Mouse (Mus musculus) heart, postnatal 0 days (tissue): ENCODE results near the gene N4bp2l1. TPM values are rescaled to one million over a fixed set of nuclear protein-coding genes. Genes with fewer than 3 reads are reported as not detected.

Experiments
- ATAC-seq: fragments of 200-750 bp; cut with Nextera tagmentation; 2 replicates; pipeline ENCODE4 v1.8.0; 2017; ENCODE audit warnings: low read depth, moderate number of reproducible peaks, moderate library complexity; ENCODE audit not compliant: insufficient read depth
- DNase-seq: peaks from one replicate; pipeline ENCODE4 v3.0.0-alpha.2; 2016; ENCODE audit warnings: low spot score
- H3K27ac ChIP-seq: fragments of 300-500 bp; sonication (generic); 2 replicates; pipeline ENCODE4 v1.5.1; 2014; ENCODE audit warnings: low read depth, mild to moderate bottlenecking
- H3K27me3 ChIP-seq: fragments of 300-500 bp; sonication (generic); 2 replicates; pipeline ENCODE4 v1.6.1; 2014; ENCODE audit warnings: low read length, mixed read lengths; ENCODE audit not compliant: control insufficient read depth, insufficient read depth
- H3K36me3 ChIP-seq: fragments of 300-500 bp; sonication (generic); replicated peaks from 2 replicates; pipeline ENCODE4 v1.6.1; 2014; ENCODE audit warnings: low read length, mixed read lengths; ENCODE audit not compliant: control insufficient read depth, insufficient read depth
- H3K4me1 ChIP-seq: fragments of 300-500 bp; sonication (generic); 2 replicates; pipeline ENCODE4 v1.6.1; 2014; ENCODE audit warnings: antibody characterized with exemption; ENCODE audit not compliant: control insufficient read depth, insufficient read depth
- H3K4me2 ChIP-seq: fragments of 300-500 bp; sonication (generic); 2 replicates; pipeline ENCODE4 v1.6.1; 2014; ENCODE audit warnings: low read depth, mild to moderate bottlenecking, low read length, moderate library complexity
- H3K4me3 ChIP-seq: fragments of 300-500 bp; sonication (generic); 2 replicates; pipeline ENCODE4 v1.5.1; 2014; ENCODE audit warnings: low read depth, low read length
- H3K9ac ChIP-seq: fragments of 300-500 bp; sonication (generic); replicated peaks from 2 replicates; pipeline ENCODE4 v1.6.1; 2014; ENCODE audit warnings: low read depth, low read length, mixed read lengths
- H3K9me3 ChIP-seq: fragments of 300-500 bp; sonication (generic); replicated peaks from 2 replicates; pipeline ENCODE4 v1.6.1; 2016; ENCODE audit warnings: low read length; ENCODE audit not compliant: control insufficient read depth
- CTCF ChIP-seq: IDR thresholded peaks from 2 replicates; pipeline ENCODE4 v1.5.1; 2016; ENCODE audit warnings: antibody characterized with exemption, control low read depth, low read depth
- EP300 ChIP-seq: IDR thresholded peaks from 2 replicates; pipeline ENCODE4 v1.6.1; 2016; ENCODE audit warnings: antibody characterized with exemption, low read depth
- WGBS: fragments of 180-500 bp; shearing (Covaris S2); extraction: QIAGEN DNeasy Blood & Tissue Kit; methylation state at CpG from one replicate; pipeline ENCODE4 v1.1.7; 2014; 5-methylcytosine and 5-hydroxymethylcytosine counted together
- polyA plus RNA-seq: library from polyadenylated mRNA; unstranded; fragments of >200 nt; fragmentation: Nextera tagmentation; extraction: Ambion mirVana; gene quantifications from 2 replicates; pipeline ENCODE4 v1.2.1, GENCODE M21; 2015
- total RNA-seq: library from RNA; depleted of rRNA; stranded (reverse); fragments of >200 nt; gene quantifications from 2 replicates; pipeline ENCODE4 v1.2.3, GENCODE M21; 2014; ENCODE audit warnings: low replicate concordance; rRNA removed

Gene N4bp2l1
- total and polyA plus RNA-seq, 2 experiments from 2014 or later, result 0.15 to 3.3 TPM

DNA sequence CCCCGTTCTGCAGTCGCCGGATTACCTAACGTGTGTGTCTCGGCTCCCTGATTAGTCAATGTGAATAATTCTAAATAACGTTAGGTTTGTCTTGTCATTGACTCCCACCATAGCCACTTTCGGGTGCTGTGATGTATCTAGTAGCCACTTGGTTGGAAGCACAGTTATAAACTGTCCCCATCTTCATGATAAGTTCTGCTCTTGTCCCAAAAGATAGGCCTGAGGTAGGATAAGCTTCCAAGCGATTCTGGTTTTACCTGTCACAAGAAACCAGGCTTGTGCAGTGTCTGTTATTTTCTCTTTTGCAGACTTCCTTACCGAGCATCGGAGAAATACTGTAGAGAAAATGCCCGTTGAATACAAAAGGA, 74.1 kb downstream of the N4bp2l1 start:
- Histone ChIP-seq H3K27ac (peak overlapping the region; percentile 63), H3K27me3 (no peaks in the 10 kb centered on the region), H3K4me3 (peak overlapping the region; percentile 92), H3K9me3 (no peaks in the 10 kb centered on the region), H3K9ac (peak overlapping the region; percentile 81), H3K36me3 (no peaks in the 10 kb centered on the region), H3K4me2 (peak overlapping the region; percentile 86), H3K4me1 (no peaks in the 10 kb centered on the region)
- 5% methylated on average over 11 of the region's 11 CpGs for WGBS
- DNase-seq (no peak), ATAC-seq (no peak; the same call in 1 of the 2 replicates)
- no peak for TF ChIP-seq EP300
- no peak for TF ChIP-seq CTCF

DNA sequence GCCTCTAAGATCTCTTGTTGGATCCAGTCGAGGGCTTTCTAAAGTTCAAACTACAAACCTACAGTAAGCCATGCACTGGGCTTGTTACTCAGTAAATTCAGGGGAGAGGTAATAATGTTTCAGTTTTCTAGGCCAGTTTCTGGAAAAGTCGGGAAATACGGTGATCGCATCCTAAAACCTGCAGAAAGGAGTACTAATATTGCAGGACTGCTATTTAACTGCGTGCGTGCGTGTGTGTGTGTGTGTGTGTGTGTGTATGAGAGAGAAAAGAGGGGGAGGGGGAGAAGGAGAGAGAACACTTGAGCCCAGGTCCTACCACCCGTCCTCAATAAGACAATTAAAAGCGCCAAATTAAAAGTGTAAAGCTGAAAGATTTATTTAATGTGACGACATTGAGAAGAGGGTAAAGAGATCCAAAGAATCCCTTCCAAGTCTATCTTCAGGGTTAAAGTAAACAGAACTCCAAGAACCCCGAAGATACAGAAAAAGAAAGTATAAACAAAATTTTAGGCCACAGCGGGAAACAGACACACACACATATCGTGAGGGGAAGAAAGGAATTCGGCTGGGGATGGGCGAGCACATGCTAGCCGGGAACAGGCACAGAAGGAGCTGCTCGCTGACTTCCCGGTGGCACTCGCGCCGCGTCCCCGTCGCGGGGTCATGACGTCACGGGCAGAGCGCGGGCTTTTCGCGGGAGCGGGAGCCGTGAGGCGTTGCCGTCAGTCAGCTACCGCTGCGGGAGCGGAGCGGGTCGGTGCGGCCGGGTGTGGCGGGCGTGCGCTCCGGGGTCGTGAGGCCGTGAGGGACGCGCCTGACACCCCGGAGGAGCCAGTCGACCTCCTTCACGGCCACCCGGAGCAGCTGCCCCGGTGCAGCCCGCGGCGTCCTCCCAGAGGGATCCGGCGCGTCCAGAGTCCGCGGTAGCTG, 74.8 kb downstream of the N4bp2l1 start, which contains the start of gene Brca2:
Gene Brca2, plus strand, starts transcription at position 694 of the 930 bp plus-strand sequence.
- WGBS, result 6% methylated on average over 61 of the region's 63 CpGs
- TF ChIP-seq EP300, result no peak
- no peak for TF ChIP-seq CTCF
- Histone ChIP-seq H3K4me2 (peak within 1 kb of the TSS; percentile 86), H3K9ac (peak within 1 kb of the TSS; percentile 81), H3K4me1 (no peaks in the 10 kb centered on the region), H3K27ac (peak within 1 kb of the TSS; percentile 63), H3K27me3 (no peaks in the 10 kb centered on the region), H3K9me3 (no peaks in the 10 kb centered on the region), H3K36me3 (no peaks in the 10 kb centered on the region), H3K4me3 (peak within 1 kb of the TSS; percentile 92)
- DNase-seq (peak; percentile 80), ATAC-seq (peak; percentile 94)

Other genes starting within 250 kb of the N4bp2l1 start
- gene Zar1l, start 79.0 kb downstream of the N4bp2l1 start, total RNA-seq, result not detected in 2 replicates
- not detected in 2 replicates for gene Zar1l, start 79.0 kb downstream of the N4bp2l1 start, polyA plus RNA-seq
- 15.8 and 22.4 TPM in 2 replicates for gene Brca2, start 74.6 kb downstream of the N4bp2l1 start, total RNA-seq
- gene Brca2, start 74.6 kb downstream of the N4bp2l1 start, polyA plus RNA-seq, result 8.7 and 9.9 TPM in 2 replicates
- 27.9 and 54.3 TPM in 2 replicates for gene N4bp2l2, start 69.0 kb upstream of the N4bp2l1 start, total RNA-seq
- gene N4bp2l2, start 69.0 kb upstream of the N4bp2l1 start, polyA plus RNA-seq, result 24.0 and 26.9 TPM in 2 replicates
- gene Pds5b, start 76.6 kb upstream of the N4bp2l1 start, total RNA-seq, result 16.3 and 24.2 TPM in 2 replicates
- gene Pds5b, start 76.6 kb upstream of the N4bp2l1 start, polyA plus RNA-seq, result 8.0 and 8.1 TPM in 2 replicates